Mouse (Mus musculus): ENCODE results near the gene Tmem208. TPM values are rescaled to one million over a fixed set of nuclear protein-coding genes. Genes with fewer than 3 reads are reported as not detected.

Tmem208 gene
- polyA plus RNA-seq, 1 experiment, result 31.8 TPM

- H3K9me3 ChIP-seq (replicated peaks; ENCODE audit: control insufficient read depth, insufficient read depth, low read length, poor library complexity, severe bottlenecking), result no peaks in the 10 kb centered on the region
- no peaks in the 10 kb centered on the region for H3K36me3 ChIP-seq (ENCODE audit: control insufficient read depth, insufficient read depth, low read length, poor library complexity, severe bottlenecking)
- TF ChIP-seq CTCF (IDR thresholded peaks at IDR 0.05; ENCODE audit: low read depth, low read length), result no peak
- TF ChIP-seq EP300 (IDR thresholded peaks at IDR 0.05; ENCODE audit: insufficient read depth, low read depth, low read length), result no peak
- TF ChIP-seq POLR2A (IDR thresholded peaks at IDR 0.05; ENCODE audit: insufficient read depth, low read length), result no peak
- no peaks in the 10 kb centered on the region for H3K4me1 ChIP-seq (ENCODE audit: control insufficient read depth, insufficient read depth, low read length)
- H3K4me3 ChIP-seq (ENCODE audit: low read depth, low read length), result no peak overlapping the region
- H3K27ac ChIP-seq (ENCODE audit: insufficient read depth, low read length), result no peak overlapping the region
- no peak overlapping the region for H3K9ac ChIP-seq (ENCODE audit: low read depth, poor library complexity, severe bottlenecking)
- H3K27me3 ChIP-seq (ENCODE audit: control insufficient read depth, insufficient read depth, low read length, poor library complexity, severe bottlenecking), result no peaks in the 10 kb centered on the region
Observed at GRCm38 (mm10) chr8:105384070-105384469, 57.9 kb downstream of the Tmem208 start.

Other genes with a start within 250 kb of the Tmem208 start
- not detected in 2 replicates for gene Ces3b, start 242.6 kb upstream of the Tmem208 start, polyA plus RNA-seq (2011; ENCODE audit: insufficient read depth, insufficient read length, low read depth, missing spikeins)
- not detected in 2 replicates for gene Ces4a, start 194.6 kb upstream of the Tmem208 start, polyA plus RNA-seq (2011; ENCODE audit: insufficient read depth, insufficient read length, low read depth, missing spikeins)
- 77.5 and 85.5 TPM in 2 replicates for gene Cbfb, start 155.7 kb upstream of the Tmem208 start, polyA plus RNA-seq (2011; ENCODE audit: insufficient read depth, insufficient read length, low read depth, missing spikeins)
- 88.0 and 90.7 TPM in 2 replicates for gene D230025D16Rik, start 101.2 kb upstream of the Tmem208 start, polyA plus RNA-seq (2011; ENCODE audit: insufficient read depth, insufficient read length, low read depth, missing spikeins)
- gene B3gnt9, start 71.2 kb upstream of the Tmem208 start, polyA plus RNA-seq (2011; ENCODE audit: insufficient read depth, insufficient read length, low read depth, missing spikeins), result 0.37 and 0.67 TPM in 2 replicates
- gene Tradd, start 61.7 kb upstream of the Tmem208 start, polyA plus RNA-seq (2011; ENCODE audit: insufficient read depth, insufficient read length, low read depth, missing spikeins), result 4.7 and 5.6 TPM in 2 replicates
- 1.5 and 1.9 TPM in 2 replicates for gene Fbxl8, start 61.7 kb upstream of the Tmem208 start, polyA plus RNA-seq (2011; ENCODE audit: insufficient read depth, insufficient read length, low read depth, missing spikeins)
- 1.1 and 1.4 TPM in 2 replicates for gene Hsf4, start 56.6 kb upstream of the Tmem208 start, polyA plus RNA-seq (2011; ENCODE audit: insufficient read depth, insufficient read length, low read depth, missing spikeins)
- 0.94 and 1.4 TPM in 2 replicates for gene Nol3, start 50.2 kb upstream of the Tmem208 start, polyA plus RNA-seq (2011; ENCODE audit: insufficient read depth, insufficient read length, low read depth, missing spikeins)
- gene 4931428F04Rik, start 36.5 kb upstream of the Tmem208 start, polyA plus RNA-seq (2011; ENCODE audit: insufficient read depth, insufficient read length, low read depth, missing spikeins), result 8.2 and 9.4 TPM in 2 replicates
- 2.3 and 3.7 TPM in 2 replicates for gene Exoc3l, start 30.3 kb upstream of the Tmem208 start, polyA plus RNA-seq (2011; ENCODE audit: insufficient read depth, insufficient read length, low read depth, missing spikeins)
- gene E2f4, start 28.7 kb upstream of the Tmem208 start, polyA plus RNA-seq (2011; ENCODE audit: insufficient read depth, insufficient read length, low read depth, missing spikeins), result 104 and 109 TPM in 2 replicates
- 13.7 and 15.6 TPM in 2 replicates for gene Elmo3, start 20.8 kb upstream of the Tmem208 start, polyA plus RNA-seq (2011; ENCODE audit: insufficient read depth, insufficient read length, low read depth, missing spikeins)
- 1.5 and 1.9 TPM in 2 replicates for gene Lrrc29, start 76 bp upstream of the Tmem208 start, polyA plus RNA-seq (2011; ENCODE audit: insufficient read depth, insufficient read length, low read depth, missing spikeins)
- gene Fhod1, start 21.6 kb downstream of the Tmem208 start, polyA plus RNA-seq (2011; ENCODE audit: insufficient read depth, insufficient read length, low read depth, missing spikeins), result 13.0 and 15.4 TPM in 2 replicates
- gene Slc9a5, start 22.5 kb downstream of the Tmem208 start, polyA plus RNA-seq (2011; ENCODE audit: insufficient read depth, insufficient read length, low read depth, missing spikeins), result 13.7 and 14.7 TPM in 2 replicates
- gene Plekhg4, start 46.9 kb downstream of the Tmem208 start, polyA plus RNA-seq (2011; ENCODE audit: insufficient read depth, insufficient read length, low read depth, missing spikeins), result 2.6 and 3.2 TPM in 2 replicates
- 2.4 and 3.7 TPM in 2 replicates for gene Kctd19, start 87.1 kb downstream of the Tmem208 start, polyA plus RNA-seq (2011; ENCODE audit: insufficient read depth, insufficient read length, low read depth, missing spikeins)
- 0.35 and 1.3 TPM in 2 replicates for gene Lrrc36, start 87.2 kb downstream of the Tmem208 start, polyA plus RNA-seq (2011; ENCODE audit: insufficient read depth, insufficient read length, low read depth, missing spikeins)
- gene Tppp3, start 145.2 kb downstream of the Tmem208 start, polyA plus RNA-seq (2011; ENCODE audit: insufficient read depth, insufficient read length, low read depth, missing spikeins), result 14.4 and 19.0 TPM in 2 replicates
- 6.8 and 9.2 TPM in 2 replicates for gene Zdhhc1, start 170.5 kb downstream of the Tmem208 start, polyA plus RNA-seq (2011; ENCODE audit: insufficient read depth, insufficient read length, low read depth, missing spikeins)
- 0.54 and 0.61 TPM in 2 replicates for gene Hsd11b2, start 192.4 kb downstream of the Tmem208 start, polyA plus RNA-seq (2011; ENCODE audit: insufficient read depth, insufficient read length, low read depth, missing spikeins)
- gene Atp6v0d1, start 239.7 kb downstream of the Tmem208 start, polyA plus RNA-seq (2011; ENCODE audit: insufficient read depth, insufficient read length, low read depth, missing spikeins), result 78.4 and 86.5 TPM in 2 replicates